Mouse (Mus musculus) skeletal muscle tissue, adult 2 months (tissue): ENCODE results near the gene Rnaseh2a.

Experiments
- DNase-seq: peaks from one replicate; pipeline ENCODE4 v3.0.0-alpha.2; 2012; ENCODE audit warnings: low read depth, low spot score

The Rnaseh2a gene

DNA sequence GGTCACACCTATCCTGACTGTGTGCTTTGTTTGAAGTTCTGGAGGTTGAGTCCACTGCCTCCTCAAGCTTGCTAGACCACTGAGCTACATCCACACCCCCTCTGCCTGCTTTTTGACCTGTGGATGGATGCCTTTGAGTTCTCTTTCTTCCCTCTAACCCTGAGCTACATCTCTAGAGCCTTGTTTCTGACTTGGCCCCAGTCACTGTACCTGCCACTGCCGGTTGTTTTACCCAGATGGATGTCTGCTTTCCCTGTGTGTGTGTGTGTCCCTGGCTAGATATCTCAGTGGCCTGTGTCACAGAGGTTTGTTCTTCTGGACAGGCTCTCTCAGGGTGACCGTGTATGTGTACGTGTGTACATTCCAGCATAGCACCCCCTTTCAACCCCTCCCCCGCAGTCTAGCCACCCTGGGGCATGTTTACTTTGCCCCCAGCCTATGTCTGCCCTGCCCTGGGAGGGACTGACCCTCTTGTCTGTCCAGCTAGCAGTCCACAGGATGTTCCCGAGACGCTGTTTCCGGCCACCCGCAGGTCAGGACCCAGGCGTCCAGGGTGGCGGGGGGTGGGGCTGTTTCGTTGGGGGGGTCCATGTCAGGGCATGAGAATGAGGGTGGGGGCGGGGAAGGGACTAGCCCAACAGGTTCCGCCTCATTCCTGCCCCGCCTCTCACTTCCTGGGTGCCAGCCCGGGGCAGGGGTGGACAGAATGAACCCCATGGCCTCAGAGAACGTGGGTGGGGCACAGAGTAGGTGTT is 14.9 kb upstream of the Rnaseh2a start:
- DNase-seq: no peak

GRCm38 (mm10) chr8:84982499-84983011 is 13.0 kb upstream of the Rnaseh2a start:
- no peak for DNase-seq

DNA sequence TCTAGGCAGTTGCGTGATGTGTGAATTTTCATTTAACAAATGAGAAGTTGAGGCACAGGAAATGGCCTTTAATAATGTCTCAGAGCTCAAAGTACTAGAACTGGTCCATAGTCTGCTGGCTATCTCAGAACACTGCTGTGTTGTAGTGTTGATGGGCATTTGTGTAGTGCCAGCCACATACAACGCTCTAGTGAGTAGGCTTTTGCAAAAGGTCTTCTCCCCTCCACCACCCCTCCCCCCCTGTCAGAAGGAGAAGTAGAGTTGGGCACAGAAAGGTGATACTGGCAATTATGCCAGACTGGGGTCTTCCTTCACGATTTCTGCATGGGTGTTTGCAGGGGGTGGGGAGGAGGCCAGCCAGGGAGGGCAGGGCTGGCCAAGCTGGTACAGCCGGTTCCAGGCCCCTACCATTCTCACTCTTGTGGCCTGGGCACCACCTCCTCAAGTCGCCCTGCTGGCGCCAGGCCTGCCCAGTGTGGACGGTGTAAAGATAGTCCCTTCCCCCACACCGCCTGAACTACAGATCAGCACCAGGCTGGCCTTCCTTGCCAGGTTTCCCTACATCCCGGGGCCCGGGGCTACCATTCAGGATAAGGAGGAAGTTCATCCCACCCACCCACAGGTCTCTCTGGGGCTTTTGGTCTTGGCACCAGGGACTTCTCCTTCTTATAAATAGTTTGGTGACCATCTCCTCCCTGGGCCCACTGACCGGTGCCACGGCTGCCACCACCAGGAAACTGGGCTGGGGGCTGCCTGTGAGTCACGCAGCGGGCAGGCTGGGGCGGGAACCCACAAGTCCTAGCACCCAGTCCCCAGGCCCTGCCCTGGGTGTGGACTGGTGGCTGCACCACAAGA is 12.3 kb upstream of the Rnaseh2a start:
- no peak for DNase-seq

DNA sequence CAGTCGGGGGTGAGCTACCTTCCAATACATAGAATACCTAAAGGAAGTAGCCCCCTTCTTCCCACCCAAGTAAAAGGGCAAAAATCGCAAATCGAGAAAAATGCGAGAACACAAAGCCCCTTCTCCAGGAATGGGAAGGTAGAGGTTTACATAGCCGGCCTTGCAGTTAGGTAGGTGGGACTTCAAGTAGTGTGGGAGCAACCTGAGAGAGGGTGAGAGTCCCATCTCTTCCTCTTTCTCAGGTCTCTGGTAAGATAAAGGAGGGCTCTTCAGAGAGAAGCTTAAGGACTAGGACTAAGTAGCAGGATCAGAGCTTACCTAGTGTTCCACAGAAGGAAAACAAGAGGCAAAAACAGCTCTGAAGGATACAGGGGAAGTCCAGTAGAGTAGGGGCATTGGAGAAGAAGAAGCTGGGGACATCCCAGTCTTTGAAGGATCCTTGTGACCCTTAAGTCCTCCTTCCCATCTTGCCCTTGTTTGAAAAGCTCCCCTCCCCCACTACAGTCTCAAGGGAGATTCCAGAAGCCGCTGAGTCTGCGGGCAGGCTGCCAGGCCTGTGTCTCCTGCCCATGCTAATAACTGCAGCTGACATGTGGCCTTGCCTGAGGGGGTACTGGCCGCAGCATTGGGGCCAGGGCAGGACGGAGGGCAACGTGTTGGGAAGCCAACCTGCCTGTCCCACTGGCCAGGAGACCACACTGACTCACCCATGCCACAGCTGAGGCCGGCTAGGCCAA is 11.2 kb upstream of the Rnaseh2a start:
- DNase-seq: peak; percentile 80

DNA sequence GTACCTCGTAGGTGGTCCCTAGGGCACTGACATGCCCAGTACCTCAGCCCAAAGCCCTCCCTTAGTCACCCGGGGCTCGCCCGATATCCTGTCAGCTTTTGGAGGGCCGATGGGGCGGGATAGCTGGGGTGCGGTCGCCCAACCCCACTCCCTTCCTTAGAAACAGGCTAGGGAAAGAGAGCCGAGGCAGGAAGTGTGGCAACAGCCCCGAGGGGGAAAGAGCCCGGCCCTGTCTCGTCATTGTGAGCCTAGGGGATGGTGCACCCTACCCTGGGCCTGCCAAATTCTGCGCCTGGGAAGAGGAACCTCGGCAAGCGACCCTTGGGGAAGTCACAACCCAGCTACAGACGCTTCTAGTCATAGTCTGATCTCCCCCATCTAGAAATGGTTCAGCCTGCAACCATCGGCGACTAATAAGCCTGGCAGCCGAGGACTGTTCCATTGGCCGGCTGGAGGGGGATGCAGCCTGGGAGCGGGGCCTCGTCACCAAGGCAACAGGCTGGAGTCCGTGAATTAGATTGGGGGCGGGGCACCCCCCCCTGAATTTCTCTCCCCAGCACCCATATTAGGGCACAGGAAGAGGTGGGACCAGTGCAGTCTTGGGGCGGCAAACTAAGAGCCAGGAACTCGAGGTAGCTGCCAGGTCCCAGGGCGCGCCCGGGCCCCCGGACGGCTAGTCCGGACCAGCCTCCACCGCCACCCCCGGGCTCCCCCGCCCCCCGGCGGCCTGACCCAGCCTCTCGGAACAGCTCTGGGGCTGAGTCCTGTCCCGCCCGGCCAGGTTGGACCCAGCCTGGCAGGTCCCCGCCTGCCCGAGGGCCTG is 10.2 kb upstream of the Rnaseh2a start:
- peak; percentile 93 for DNase-seq

- peak; percentile 99 for DNase-seq
Measured at GRCm38 (mm10) chr8:84978248-84978940, 8.8 kb upstream of the Rnaseh2a start, which contains the start of gene Junb. Gene Junb, minus strand, starts transcription at chr8:84978718.

- no peak for DNase-seq
Measured at GRCm38 (mm10) chr8:84977435-84978247, 8.1 kb upstream of the Rnaseh2a start.

- no peak for DNase-seq
Measured at GRCm38 (mm10) chr8:84976763-84977434, 7.3 kb upstream of the Rnaseh2a start.

DNA sequence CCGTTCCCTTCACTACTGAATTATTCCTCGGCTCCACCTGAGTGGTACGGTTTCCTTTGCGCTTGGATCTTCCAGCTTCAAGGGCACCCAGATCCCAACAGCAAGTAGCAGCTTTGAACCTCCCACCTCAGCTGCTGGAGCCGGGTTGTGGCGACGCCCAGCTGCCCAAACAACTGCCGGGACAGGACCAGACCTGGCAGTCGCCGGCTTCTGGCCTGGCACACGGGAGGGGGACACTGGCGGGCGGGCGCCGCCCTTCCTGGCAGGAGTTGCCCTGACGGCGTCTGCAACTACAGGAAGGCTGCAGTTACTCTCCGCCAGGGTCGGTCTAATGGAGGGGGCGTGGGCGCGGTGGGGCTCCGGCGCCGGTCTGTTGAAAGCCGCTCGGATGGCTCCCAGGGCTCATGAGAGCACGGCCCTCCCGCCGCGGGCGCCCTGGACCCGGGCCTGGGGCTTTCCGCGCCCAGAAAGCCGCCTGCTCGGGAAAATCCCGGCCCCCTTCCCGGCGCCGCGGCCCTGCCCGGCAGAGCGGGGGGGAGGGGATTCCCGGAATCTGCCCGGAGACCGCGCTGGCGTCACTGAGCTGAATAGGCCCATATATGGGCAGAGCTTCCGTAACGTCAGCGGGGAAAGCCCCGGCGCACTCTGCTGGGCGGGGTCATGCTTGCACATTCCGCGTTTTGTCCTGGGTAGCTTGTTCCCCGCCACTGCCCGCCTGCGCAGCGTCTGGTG is 6.6 kb upstream of the Rnaseh2a start:
- DNase-seq: peak; percentile 96

- DNase-seq: no peak
Measured at GRCm38 (mm10) chr8:84975434-84975833, 5.9 kb upstream of the Rnaseh2a start.

GRCm38 (mm10) chr8:84974543-84975142 is 5.1 kb upstream of the Rnaseh2a start:
- DNase-seq: no peak

GRCm38 (mm10) chr8:84973803-84974542 is 4.4 kb upstream of the Rnaseh2a start:
- DNase-seq: no peak

DNA sequence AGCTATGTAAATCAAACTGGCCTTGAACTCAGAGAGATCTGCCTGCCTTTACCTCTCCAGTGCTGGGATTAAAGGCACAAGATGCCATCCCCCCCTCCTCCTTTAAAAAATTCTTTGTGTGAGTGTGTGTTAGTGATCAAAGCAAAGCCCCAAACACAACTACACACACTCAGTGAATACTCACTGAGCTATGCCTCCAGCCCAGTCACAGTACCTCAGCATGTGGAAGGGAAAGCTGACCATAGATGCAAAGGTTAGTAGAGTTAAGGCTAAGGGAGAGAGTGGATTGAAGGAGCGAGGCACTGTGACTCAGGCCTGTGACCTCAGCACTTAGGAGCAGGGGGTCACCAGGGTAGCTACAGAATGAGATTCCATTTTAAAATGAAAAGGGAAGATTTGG is 3.5 kb upstream of the Rnaseh2a start:
- DNase-seq: no peak

- no peak for DNase-seq
Measured at GRCm38 (mm10) chr8:84970913-84971312, 1.3 kb upstream of the Rnaseh2a start.

DNA sequence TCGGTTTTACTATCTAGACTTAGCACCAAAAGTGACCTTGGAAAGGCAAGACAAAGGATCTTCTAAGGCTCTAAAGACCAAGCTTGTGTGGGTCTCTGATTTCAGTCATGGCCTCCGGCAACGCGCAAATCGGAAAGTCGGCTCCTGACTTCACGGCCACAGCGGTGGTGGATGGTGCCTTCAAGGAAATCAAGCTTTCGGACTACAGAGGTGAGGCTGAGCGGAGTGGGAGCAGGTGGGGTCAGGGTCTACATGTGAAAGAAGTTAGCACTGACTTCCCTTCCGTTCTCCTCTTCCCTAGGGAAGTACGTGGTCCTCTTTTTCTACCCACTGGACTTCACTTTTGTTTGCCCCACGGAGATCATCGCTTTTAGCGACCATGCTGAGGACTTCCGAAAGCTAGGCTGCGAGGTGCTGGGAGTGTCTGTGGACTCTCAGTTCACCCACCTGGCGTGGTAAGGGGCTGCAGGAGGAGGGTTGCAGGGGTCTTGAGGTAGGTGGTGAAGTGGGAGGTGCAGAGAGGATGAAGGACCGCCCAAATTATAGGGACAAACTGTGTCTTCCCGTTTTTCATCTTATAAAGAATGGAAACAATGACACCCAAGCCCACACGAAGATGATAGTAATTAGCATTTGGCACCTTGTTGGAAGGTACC is 696 bp upstream of the Rnaseh2a start:
- DNase-seq: no peak

- no peak for DNase-seq
Measured at GRCm38 (mm10) chr8:84968650-84969049, 917 bp downstream of the Rnaseh2a start.
